Mouse (Mus musculus): ENCODE data around the gene Rin2. TPM values are rescaled to one million over a fixed set of nuclear protein-coding genes. Genes with fewer than 3 reads are reported as not detected.

Rin2 gene
- polyA plus RNA-seq, 1 experiment from 2014 or later: 18.6 TPM

GRCm38 (mm10) chr2:145691367-145692009, 16.5 kb downstream of the Rin2 start:
- ATAC-seq: peak; percentile 81
- Histone ChIP-seq H3K4me3 (replicated peaks) (no peak overlapping the region), H3K27me3 (replicated peaks) (no peaks in the 10 kb centered on the region), H3K9ac (no peak overlapping the region), H3K27ac (peak overlapping the region; percentile 32; the same call in 1 of the 2 replicates), H3K4me2 (replicated peaks) (no peak overlapping the region), H3K9me3 (no peaks in the 10 kb centered on the region), H3K4me1 (replicated peaks) (peaks cover 3% of the 10 kb centered on the region; the same call in 1 of the 2 replicates), H3K36me3 (no peaks in the 10 kb centered on the region)
- 80% methylated on average over 10 of the region's 10 CpGs for WGBS

GRCm38 (mm10) chr2:145697160-145697559, 22.1 kb downstream of the Rin2 start:
- H3K4me2 ChIP-seq (replicated peaks): no peak overlapping the region
- no peaks in the 10 kb centered on the region for H3K9me3 ChIP-seq
- no peak overlapping the region for H3K4me3 ChIP-seq (replicated peaks)
- no peak for ATAC-seq
- no peaks in the 10 kb centered on the region for H3K36me3 ChIP-seq
- no peak overlapping the region for H3K27ac ChIP-seq
- 88% methylated on average over 6 of the region's 6 CpGs for WGBS
- no peak overlapping the region for H3K9ac ChIP-seq
- no peaks in the 10 kb centered on the region; the same call in 1 of the 2 replicates for H3K4me1 ChIP-seq (replicated peaks)
- H3K27me3 ChIP-seq (replicated peaks): no peaks in the 10 kb centered on the region

- Histone ChIP-seq H3K36me3 (no peaks in the 10 kb centered on the region), H3K27ac (no peak overlapping the region), H3K9me3 (no peaks in the 10 kb centered on the region), H3K4me1 (replicated peaks) (no peaks in the 10 kb centered on the region; the same call in 1 of the 2 replicates), H3K4me2 (replicated peaks) (no peak overlapping the region), H3K4me3 (replicated peaks) (no peak overlapping the region), H3K9ac (no peak overlapping the region), H3K27me3 (replicated peaks) (no peaks in the 10 kb centered on the region)
- ATAC-seq: peak; percentile 79
- WGBS: 38% methylated on average over 6 of the region's 6 CpGs
Measured at GRCm38 (mm10) chr2:145699414-145700071, 24.5 kb downstream of the Rin2 start.

GRCm38 (mm10) chr2:145700237-145700985, 25.4 kb downstream of the Rin2 start:
- H3K27ac ChIP-seq: no peak overlapping the region

GRCm38 (mm10) chr2:145701605-145702335, 26.8 kb downstream of the Rin2 start:
- Histone ChIP-seq H3K4me1 (replicated peaks) (no peaks in the 10 kb centered on the region; the same call in 1 of the 2 replicates), H3K36me3 (no peaks in the 10 kb centered on the region), H3K4me2 (replicated peaks) (no peak overlapping the region), H3K27ac (no peak overlapping the region), H3K9ac (no peak overlapping the region), H3K4me3 (replicated peaks) (no peak overlapping the region), H3K9me3 (no peaks in the 10 kb centered on the region), H3K27me3 (replicated peaks) (no peaks in the 10 kb centered on the region)
- 85% methylated on average over 12 of the region's 12 CpGs for WGBS
- ATAC-seq: no peak

More at GRCm38 (mm10) chr2:145700237-145700985, 25.4 kb downstream of the Rin2 start:
- Histone ChIP-seq H3K4me1 (replicated peaks) (no peaks in the 10 kb centered on the region; the same call in 1 of the 2 replicates), H3K27me3 (replicated peaks) (no peaks in the 10 kb centered on the region), H3K4me2 (replicated peaks) (no peak overlapping the region), H3K4me3 (replicated peaks) (no peak overlapping the region), H3K36me3 (no peaks in the 10 kb centered on the region), H3K9me3 (no peaks in the 10 kb centered on the region), H3K9ac (no peak overlapping the region)
- ATAC-seq: no peak; the same call in 1 of the 2 replicates
- 64% methylated on average over 8 of the region's 8 CpGs for WGBS

- Histone ChIP-seq H3K36me3 (no peaks in the 10 kb centered on the region), H3K4me2 (replicated peaks) (no peak overlapping the region), H3K9me3 (no peaks in the 10 kb centered on the region), H3K9ac (no peak overlapping the region), H3K4me1 (replicated peaks) (no peaks in the 10 kb centered on the region; the same call in 1 of the 2 replicates), H3K4me3 (replicated peaks) (no peak overlapping the region), H3K27me3 (replicated peaks) (no peaks in the 10 kb centered on the region), H3K27ac (no peak overlapping the region)
- ATAC-seq: no peak
- WGBS: 79% methylated on average over 7 of the region's 7 CpGs
Measured at GRCm38 (mm10) chr2:145704738-145705137, 29.7 kb downstream of the Rin2 start.

- Histone ChIP-seq H3K9me3 (no peaks in the 10 kb centered on the region), H3K9ac (no peak overlapping the region), H3K27me3 (replicated peaks) (no peaks in the 10 kb centered on the region), H3K27ac (no peak overlapping the region), H3K36me3 (no peaks in the 10 kb centered on the region), H3K4me1 (replicated peaks) (no peaks in the 10 kb centered on the region), H3K4me3 (replicated peaks) (no peak overlapping the region), H3K4me2 (replicated peaks) (no peak overlapping the region)
- ATAC-seq: no peak
- WGBS: 61% methylated on average over 11 of the region's 11 CpGs
Measured at GRCm38 (mm10) chr2:145709727-145710389, 34.8 kb downstream of the Rin2 start.

- 66% methylated on average over 3 of the region's 3 CpGs for WGBS
- no peaks in the 10 kb centered on the region for H3K36me3 ChIP-seq
- H3K27me3 ChIP-seq (replicated peaks): no peaks in the 10 kb centered on the region
- no peak overlapping the region for H3K9ac ChIP-seq
- H3K4me2 ChIP-seq (replicated peaks): no peak overlapping the region
- no peaks in the 10 kb centered on the region for H3K9me3 ChIP-seq
- no peak for ATAC-seq
- H3K27ac ChIP-seq: no peak overlapping the region
- no peak overlapping the region for H3K4me3 ChIP-seq (replicated peaks)
- H3K4me1 ChIP-seq (replicated peaks): no peaks in the 10 kb centered on the region
Measured at GRCm38 (mm10) chr2:145711512-145711911, 36.5 kb downstream of the Rin2 start.

GRCm38 (mm10) chr2:145712026-145712425, 37.0 kb downstream of the Rin2 start:
- WGBS: 25% methylated on average over 3 of the region's 3 CpGs
- Histone ChIP-seq H3K9ac (no peak overlapping the region), H3K36me3 (no peaks in the 10 kb centered on the region), H3K4me2 (replicated peaks) (no peak overlapping the region), H3K9me3 (no peaks in the 10 kb centered on the region), H3K4me1 (replicated peaks) (no peaks in the 10 kb centered on the region), H3K27me3 (replicated peaks) (no peaks in the 10 kb centered on the region), H3K4me3 (replicated peaks) (no peak overlapping the region), H3K27ac (no peak overlapping the region)
- no peak for ATAC-seq

- ATAC-seq: no peak
- no peak overlapping the region for H3K9ac ChIP-seq
- H3K27me3 ChIP-seq (replicated peaks): no peaks in the 10 kb centered on the region
- no peaks in the 10 kb centered on the region for H3K9me3 ChIP-seq
- H3K4me2 ChIP-seq (replicated peaks): no peak overlapping the region
- H3K4me1 ChIP-seq (replicated peaks): no peaks in the 10 kb centered on the region
- no peaks in the 10 kb centered on the region for H3K36me3 ChIP-seq
- H3K4me3 ChIP-seq (replicated peaks): no peak overlapping the region
- H3K27ac ChIP-seq: no peak overlapping the region
- WGBS: 88% methylated on average over 1 of the region's 1 CpGs
Measured at GRCm38 (mm10) chr2:145717539-145717938, 42.5 kb downstream of the Rin2 start.

- no peaks in the 10 kb centered on the region for H3K4me1 ChIP-seq (replicated peaks)
- 76% methylated on average over 5 of the region's 5 CpGs for WGBS
- H3K4me2 ChIP-seq (replicated peaks): no peak overlapping the region
- H3K36me3 ChIP-seq: no peaks in the 10 kb centered on the region
- H3K4me3 ChIP-seq (replicated peaks): no peak overlapping the region
- ATAC-seq: no peak
- no peak overlapping the region for H3K27ac ChIP-seq
- H3K9me3 ChIP-seq: no peaks in the 10 kb centered on the region
- H3K9ac ChIP-seq: no peak overlapping the region
- no peaks in the 10 kb centered on the region for H3K27me3 ChIP-seq (replicated peaks)
Measured at GRCm38 (mm10) chr2:145718624-145719183, 43.7 kb downstream of the Rin2 start.

Data from intestine, embryonic 15.5 days (tissue).